Comparison of ENCODE assay signal across 16 mouse cellular contexts in genomic region chr1:8173196-8173595, GRCm38 (mm10).
"Had no signal": no experiment of that assay in that cellular context is flagged by ENCODE, and none has a peak within 500 bp of the region (broad histone marks: within the 10 kb centered on the region; RNA-seq: fewer than 3 reads in every experiment).

No protein-coding gene starts in this region.

- H3K27ac ChIP-seq: neural tube, embryonic 13.5 days; neural tube, embryonic 15.5 days; stomach, embryonic 15.5 days; stomach, postnatal 0 days had no signal

- DNase-seq: retina, postnatal 1 day; right cerebral cortex, adult 18-20 months; right cerebral cortex, postnatal 14 days; right cerebral cortex, postnatal 25 days; right cerebral cortex, postnatal 4 days; spleen, adult 18-20 months; thymus, adult 18-20 months; thymus, adult 2 months; thymus, postnatal 14 days; thymus, postnatal 25 days; thymus, postnatal 36 days; thymus, postnatal 4 days had no signal

- H3K36me3 ChIP-seq: neural tube, embryonic 13.5 days; neural tube, embryonic 15.5 days; stomach, embryonic 15.5 days had no signal

- H3K27me3 ChIP-seq: neural tube, embryonic 13.5 days; neural tube, embryonic 15.5 days; stomach, embryonic 15.5 days had no signal

- H3K4me3 ChIP-seq: neural tube, embryonic 13.5 days; neural tube, embryonic 15.5 days; stomach, embryonic 15.5 days had no signal

- H3K9ac ChIP-seq: neural tube, embryonic 13.5 days; neural tube, embryonic 15.5 days; stomach, embryonic 15.5 days had no signal

- H3K4me1 ChIP-seq: neural tube, embryonic 13.5 days; neural tube, embryonic 15.5 days; stomach, embryonic 15.5 days had no signal

- H3K9me3 ChIP-seq: neural tube, embryonic 13.5 days; neural tube, embryonic 15.5 days; stomach, embryonic 15.5 days had no signal

- H3K4me2 ChIP-seq: neural tube, embryonic 13.5 days; neural tube, embryonic 15.5 days; stomach, embryonic 15.5 days had no signal
